Mouse (Mus musculus) regulatory T cell (primary cell): ENCODE measurements around the gene Snx17.

ENCODE experiments used
- in situ Hi-C: fragments of 300-600 bp; cut with MboI, MseI; formaldehyde crosslinking; loops from one replicate; pipeline ENCODE4 v1.15.1; 2025; ENCODE audit warnings: high pct_unique_total_duplicates

The Snx17 gene

DNA sequence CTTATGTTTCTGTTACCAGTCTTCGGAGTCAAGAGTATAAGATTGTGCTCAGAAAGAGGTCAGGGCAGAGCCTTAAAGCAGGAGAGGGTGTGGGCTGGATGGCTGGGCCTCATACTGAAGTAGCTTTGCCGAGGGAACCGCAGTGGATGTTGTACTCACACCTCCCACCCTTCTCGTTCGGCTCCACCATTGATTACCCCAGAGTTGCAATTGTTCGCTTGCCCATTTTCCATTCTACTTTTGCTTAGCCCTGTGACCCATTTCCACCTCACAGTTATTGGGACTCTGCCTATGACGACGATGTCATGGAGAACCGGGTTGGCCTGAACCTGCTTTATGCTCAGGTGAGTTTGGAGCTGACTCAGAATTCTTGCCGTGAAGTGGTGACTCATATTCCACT lies 3.2 kb downstream of the Snx17 start:
- in situ Hi-C loops = no loop called here

DNA sequence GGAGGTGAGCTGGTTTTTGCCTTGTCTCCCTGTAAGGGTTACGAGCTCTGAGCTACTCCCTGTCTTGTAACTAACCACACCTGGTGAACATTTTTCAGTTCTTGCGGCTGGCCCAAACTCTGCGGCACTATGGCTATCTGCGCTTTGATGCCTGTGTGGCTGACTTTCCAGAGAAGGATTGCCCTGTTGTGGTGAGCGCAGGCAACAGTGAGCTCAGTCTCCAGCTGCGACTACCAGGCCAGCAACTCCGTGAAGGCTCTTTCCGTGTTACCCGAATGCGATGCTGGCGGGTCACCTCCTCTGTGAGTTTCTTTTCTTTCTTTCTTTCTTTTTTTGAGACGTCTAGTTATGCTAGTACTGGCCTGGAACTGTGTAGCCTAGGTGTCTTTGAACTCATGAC lies 4.0 kb downstream of the Snx17 start:
- in situ Hi-C loops = no loop called here

DNA sequence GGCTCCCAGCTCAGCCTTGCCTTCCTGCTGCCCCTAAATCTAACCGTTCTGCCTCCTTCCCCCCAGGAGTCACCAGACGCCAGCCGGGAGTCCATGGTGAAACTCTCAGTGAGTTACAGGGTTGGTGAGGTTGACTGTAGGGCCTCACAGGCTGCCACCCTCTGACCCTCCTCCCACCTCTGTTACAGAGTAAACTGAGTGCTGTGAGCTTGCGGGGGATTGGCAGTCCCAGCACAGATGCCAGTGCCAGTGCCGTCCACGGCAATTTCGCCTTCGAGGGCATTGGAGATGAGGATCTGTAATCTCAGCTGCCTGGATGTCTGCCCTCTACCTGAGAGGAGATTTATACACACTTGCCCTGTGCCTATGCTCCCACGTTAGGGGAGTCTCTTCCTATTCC lies 5.1 kb downstream of the Snx17 start:
- in situ Hi-C loops = no loop called here

DNA sequence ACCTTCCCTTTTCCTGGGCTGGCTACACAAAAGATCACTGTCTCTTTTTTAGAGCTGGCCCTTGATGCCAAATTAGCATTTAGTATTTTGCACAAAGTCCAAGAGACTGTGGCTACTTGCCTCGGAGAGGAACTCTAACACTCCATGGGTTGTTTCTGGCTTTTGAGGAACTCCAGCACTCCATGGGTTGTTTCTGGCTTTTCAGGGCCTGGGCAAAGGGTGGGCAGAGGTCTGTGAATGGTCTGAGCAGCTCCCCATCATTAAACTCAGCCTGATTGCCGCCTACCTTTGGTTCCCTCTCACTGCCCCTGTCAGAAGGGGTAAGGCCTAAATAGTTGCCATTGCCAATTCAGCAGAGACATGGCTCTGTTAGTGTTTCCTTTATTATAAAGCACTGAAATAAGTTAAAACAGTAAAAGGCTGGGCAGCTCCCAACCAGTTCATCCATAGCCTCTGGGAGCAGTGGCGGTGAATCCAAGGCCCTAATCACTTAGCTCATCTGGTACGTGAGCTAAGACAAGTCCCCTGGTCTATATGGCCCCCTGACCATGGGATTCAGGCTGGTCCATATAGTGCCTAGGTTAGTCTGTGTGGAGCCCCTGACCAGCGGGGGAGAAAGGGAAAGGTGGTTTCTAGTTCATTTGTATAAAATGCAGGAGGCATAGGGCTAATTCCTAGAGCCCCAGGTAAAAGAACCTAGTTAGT lies 5.7 kb downstream of the Snx17 start:
- in situ Hi-C loops = no loop called here

DNA sequence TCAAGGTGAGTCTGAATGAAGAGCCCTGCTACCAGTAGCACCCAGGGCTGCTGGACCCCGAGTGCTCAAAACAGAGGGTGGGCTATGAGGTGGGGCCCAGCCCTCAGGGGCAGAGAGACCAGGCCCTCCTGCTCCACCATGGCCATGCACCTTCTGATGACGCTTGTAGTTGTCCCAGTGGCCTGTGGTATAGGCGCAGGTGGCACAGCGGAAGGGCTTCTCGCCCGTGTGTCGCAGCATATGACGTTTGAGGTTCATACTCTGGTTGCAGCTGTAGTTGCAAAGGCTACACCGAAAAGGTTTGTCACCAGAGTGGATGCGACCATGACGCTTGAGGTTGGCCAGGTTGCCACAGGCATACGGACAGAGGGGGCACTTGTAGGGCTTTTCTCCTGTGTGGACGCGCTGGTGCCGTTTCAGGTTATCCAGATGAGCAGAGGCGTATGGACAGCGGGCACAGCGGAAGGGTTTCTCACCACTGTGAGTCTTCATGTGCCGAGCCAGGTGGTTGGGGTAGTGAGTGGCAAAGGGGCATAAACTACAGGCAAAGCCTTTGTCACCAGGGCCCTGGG lies 6.4 kb downstream of the Snx17 start:
- in situ Hi-C loops = no loop called here

DNA sequence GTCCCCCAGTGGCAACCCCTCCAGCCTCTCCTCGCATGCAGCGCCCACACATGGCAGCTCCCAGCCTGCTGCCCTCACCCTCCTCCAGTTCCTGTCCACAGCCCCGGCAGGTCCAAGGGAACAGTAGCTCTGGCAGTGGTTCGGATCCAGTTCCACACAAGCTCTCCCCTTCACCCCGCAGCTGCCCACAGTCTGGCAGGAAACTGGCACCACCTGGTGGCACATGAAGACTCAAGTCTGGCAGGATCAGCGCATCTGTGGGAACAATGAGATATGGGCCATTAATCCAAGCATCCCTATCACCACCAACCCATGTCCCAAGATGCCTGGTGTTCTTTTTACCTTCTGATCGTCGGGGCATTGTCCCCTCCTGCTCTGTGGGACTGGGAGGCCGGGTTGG lies 6.9 kb downstream of the Snx17 start:
- in situ Hi-C loops = loop anchor here (5.0 to 25.0 kb wide), 2 partner anchors 92 to 1262 kb away; partner anchors contain the start of genes Ift172 and Ppp1cb

DNA sequence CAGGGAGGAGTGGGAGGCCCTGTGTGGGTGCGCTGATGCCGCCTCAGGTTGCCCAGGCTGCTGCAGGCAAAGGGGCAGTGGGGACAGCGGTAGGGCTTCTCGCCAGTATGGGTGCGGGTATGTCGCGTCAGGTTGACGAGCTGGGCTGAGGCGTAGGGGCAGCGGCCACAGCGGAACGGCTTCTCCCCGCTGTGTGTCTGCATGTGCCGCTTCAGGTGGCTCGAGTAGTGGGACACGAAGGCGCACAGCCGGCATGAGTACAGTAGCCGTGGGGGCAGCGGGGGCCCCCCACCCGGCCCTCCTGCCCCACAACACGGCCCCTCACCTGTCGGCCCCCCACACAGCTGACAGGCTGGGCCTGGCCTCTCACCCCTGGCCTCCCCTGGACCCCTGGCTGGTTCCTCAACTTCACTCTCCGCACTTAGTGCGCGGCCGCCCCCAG lies 7.3 kb downstream of the Snx17 start:
- in situ Hi-C loops = loop anchor here (5.0 to 25.0 kb wide), 2 partner anchors 92 to 1262 kb away; partner anchors contain the start of genes Ift172 and Ppp1cb

DNA sequence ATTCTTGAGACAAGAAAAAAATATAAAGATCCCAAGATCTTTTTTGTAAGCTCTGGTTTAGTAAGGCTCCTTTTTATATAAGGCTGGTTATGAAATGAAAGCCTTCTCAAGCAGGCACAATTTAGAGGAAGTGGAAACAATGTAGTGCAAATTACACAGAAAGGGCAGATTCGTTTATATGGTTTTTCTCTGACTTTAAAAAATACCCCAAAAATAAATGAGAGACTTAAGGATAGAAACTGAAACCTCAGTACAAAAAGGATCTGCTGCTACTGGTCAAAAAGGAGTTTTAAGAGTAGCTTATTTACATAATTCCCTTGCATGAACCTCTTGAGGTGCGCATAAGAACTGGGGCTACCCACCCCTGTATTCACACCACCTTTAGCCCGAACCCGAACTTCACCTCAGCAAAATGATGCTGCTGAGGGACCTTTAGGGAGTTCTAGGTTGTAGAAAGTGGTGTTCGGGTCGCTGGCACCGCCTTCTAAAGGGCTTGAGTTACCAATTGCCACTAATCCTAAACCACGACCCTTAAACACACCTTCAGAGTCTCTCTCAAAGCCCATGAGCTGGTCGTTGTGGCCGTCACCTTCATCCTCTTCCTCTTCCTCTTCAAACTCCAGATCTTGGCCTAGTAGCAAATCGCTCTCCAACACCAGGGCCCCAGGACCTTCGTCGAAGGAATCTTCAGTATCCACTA lies 8.2 kb downstream of the Snx17 start:
- in situ Hi-C loops = loop anchor here (5.0 to 25.0 kb wide), 2 partner anchors 91 to 1261 kb away; partner anchors contain the start of genes Ift172 and Ppp1cb

DNA sequence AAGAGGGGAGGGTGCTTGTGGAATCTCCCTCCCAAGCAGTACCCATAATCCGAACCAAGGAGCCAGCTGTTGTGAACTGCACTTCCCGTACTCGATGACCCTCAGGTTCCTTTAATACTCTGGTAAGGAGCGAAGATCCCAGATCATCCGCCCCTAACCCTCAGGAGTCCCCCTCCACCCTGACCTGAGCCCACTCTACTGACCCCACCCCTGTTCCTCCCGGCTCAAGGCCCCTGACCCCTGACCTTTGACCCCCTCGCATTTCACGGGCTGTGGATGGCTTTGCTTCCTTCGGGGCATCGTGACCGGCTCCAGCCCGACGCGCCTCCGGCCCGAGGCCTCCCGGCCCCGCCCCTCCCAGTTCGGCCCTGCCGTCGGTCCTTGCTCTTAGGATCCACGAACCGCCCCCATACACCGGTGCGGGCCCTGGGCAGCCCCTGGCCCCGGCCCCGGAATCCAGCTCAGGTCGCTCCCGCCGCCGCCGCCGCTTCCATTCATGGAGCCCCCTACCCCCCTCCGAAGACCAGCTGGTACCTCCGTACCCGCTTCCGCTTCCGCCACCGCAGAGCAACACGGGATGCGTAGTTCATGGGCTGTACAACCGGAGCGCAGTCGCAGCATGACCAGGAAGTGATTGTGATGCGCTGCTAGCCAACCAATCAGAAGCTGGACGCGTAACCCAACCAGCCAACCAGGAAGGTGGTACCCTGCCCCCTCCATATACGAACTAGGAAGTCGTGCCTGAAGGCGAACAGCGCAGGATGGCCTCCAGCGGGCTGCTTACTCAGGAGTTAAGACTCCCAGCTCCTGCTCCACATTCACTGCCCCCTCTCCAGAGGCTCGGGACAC lies 8.9 kb downstream of the Snx17 start, which contains the start of gene Zfp513:
Zfp513 (minus strand) TSS at position 562 of the 849 bp plus-strand sequence.
- in situ Hi-C loops = loop anchor here (5.0 to 25.0 kb wide), 2 partner anchors 90 to 1260 kb away; partner anchors contain the start of genes Ift172 and Ppp1cb

DNA sequence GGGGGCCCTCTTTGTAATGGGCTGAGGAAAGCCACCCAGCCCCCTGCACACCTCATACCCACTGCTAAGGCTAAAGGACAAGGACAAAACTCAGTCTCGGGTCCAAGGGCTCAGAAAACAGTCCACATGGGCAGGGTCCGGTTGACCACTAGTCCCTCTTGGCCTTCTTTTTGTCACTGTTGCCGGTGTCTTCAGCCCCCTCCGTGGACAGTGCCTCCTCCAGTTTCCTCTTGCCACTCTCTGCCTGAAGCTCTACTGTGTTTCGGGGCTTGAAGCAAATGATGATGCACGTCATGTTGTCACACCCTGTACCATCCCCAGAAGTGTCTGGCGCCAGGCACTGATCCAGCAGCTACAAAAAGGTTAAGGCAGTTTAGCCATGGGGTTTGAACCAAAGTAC lies 9.9 kb downstream of the Snx17 start:
- in situ Hi-C loops = loop anchor here (5.0 to 25.0 kb wide), 2 partner anchors 89 to 1259 kb away; partner anchors contain the start of genes Ift172 and Ppp1cb

DNA sequence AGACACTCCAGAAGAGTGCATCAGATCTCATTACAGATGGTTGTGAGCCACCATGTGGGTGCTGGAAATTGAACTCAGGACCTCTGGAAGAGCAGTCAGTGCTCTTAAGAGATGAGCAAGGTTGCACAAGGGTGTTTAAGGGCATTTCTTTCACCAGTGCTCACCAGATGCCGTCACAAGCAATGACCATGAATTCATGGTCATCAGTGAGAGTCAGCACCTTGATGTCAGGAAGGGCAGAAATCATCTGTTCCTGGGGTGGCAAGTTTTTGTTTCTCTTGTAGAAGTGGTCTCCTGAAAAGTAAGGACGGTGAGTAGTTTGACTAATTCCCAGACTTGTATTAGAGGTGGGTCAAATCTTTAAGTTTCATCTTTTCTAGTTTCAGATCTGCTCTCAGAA lies 10.8 kb downstream of the Snx17 start:
- in situ Hi-C loops = loop anchor here (5.0 to 25.0 kb wide), 2 partner anchors 88 to 1258 kb away; partner anchors contain the start of genes Ift172 and Ppp1cb

DNA sequence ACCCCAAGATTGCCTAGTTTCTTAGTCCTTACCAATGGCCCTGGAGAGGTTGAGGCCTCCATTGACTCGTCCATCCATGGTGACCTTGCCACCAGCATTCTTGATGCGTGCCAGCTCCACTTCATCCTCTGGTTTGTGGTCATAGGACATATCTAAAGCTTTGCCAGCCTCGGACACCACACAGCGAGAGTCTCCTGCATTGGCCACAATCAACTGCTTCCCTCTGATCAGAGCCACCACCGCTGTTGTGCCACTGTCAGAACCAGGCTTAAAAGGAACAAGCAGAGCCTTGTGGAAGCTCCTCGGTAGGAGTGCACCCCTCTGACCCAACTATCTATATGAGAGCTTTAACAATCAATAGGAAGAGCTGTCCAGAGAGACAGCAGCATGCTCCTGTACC lies 11.4 kb downstream of the Snx17 start:
- in situ Hi-C loops = loop anchor here (5.0 to 25.0 kb wide), 2 partner anchors 88 to 1258 kb away; partner anchors contain the start of genes Ift172 and Ppp1cb

DNA sequence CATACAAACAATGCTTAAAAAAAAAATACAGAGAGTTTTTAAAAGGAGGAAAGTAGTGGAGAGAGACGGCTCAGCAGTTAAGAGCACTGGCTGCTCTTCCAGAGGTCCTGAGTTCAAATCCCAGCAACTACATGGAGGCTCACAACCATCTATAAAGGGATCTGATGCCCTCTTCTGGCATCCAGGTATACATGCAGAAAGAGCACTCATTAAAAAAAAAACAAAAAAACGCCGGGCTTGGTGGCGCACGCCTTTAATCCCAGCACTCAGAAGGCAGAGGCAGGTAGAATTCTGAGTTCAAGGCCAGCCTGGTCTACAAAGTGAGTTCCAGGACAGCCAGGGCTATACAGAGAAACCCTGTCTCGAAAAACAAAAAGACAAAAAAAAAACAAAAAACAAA lies 23.5 kb downstream of the Snx17 start:
- in situ Hi-C loops = loop anchor here (25.0 kb wide), 1 partner anchor 1246 kb away; the partner anchor contains the start of gene Ppp1cb

DNA sequence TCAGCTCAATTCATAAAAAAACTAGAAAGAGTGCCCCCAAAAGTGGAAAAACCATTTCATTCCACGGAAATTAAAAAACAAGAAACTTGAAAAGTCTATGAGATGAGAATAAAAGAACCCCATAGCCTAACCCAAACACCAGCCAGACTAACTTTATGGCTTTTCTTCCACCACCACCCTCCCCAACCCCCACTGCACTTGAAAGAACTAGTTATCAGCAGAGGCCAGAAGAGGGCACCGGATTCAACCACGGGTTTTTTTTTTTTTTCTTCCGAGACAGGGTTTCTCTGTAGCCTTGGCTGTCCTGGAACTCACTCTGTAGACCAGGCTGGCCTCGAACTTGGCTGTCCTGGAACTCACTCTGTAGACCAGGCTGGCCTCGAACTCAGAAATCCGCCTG lies 25.3 kb downstream of the Snx17 start:
- in situ Hi-C loops = loop anchor here (25.0 kb wide), 1 partner anchor 1244 kb away; the partner anchor contains the start of gene Ppp1cb

DNA sequence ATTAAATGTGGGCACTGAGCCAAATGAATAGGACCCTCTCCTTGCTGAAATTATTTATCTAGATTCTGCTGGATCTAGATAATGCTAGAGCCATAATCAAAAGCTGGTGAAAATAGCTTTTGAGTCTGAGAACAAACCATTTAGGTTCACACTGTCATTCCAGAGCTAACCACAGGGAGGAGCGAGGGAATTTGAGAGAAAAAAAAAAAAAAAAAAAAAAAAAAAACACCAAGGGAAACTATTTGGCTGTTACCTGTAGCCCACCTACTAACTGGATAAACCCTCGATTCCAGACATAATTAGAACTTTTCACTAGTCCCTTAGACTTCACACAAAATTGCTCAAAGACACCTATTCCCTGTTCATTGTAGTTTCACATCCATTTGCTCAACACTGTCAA lies 26.0 kb downstream of the Snx17 start:
- in situ Hi-C loops = loop anchor here (25.0 kb wide), 1 partner anchor 1243 kb away; the partner anchor contains the start of gene Ppp1cb

DNA sequence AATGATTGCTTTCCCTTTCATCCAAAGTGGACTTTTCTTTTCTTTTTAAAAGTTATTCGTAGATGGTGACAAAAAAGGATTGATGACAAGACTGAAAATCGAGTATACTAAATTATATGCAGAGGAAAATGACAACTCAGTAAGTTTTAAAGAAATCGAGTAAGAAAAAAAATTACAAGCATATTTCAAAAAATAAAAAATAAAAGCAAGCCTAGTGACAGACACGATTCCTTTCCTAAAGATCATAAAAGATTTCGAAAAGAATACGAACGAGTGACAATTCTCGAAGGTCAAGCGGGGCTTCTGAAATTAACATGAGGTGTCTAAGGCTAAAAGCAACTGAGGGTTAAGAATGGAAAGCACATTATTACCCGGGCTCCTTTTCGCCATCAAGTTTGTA lies 26.4 kb downstream of the Snx17 start:
- in situ Hi-C loops = loop anchor here (25.0 kb wide), 1 partner anchor 1243 kb away; the partner anchor contains the start of gene Ppp1cb

DNA sequence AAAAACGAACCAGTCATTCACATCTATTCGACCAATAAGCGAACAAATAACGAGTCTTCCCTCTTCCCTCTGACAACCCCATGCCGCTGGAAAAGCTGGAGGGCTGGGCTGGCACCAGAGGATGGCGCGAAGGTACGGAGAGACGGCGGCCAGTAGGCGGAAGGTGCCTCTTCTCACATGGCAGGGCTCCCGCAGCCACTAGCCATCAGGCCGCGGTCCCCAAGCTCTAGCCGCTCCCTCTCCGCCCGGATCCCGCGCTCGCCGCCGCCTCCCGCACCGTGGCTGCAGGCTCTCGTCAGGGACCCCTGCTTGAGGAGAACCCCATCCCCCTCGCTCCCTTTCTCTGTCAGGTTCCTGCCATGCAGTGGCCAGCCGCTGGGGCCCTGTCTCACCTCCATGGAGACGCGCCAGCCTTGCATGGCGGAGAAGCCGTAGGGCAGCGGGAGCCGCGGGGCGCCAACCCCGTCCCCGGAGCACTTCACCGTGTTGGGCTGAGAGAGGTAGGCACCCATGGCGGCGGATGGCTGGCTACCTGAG lies 27.0 kb downstream of the Snx17 start:
- in situ Hi-C loops = loop anchor here (25.0 kb wide), 1 partner anchor 1242 kb away; the partner anchor contains the start of gene Ppp1cb

DNA sequence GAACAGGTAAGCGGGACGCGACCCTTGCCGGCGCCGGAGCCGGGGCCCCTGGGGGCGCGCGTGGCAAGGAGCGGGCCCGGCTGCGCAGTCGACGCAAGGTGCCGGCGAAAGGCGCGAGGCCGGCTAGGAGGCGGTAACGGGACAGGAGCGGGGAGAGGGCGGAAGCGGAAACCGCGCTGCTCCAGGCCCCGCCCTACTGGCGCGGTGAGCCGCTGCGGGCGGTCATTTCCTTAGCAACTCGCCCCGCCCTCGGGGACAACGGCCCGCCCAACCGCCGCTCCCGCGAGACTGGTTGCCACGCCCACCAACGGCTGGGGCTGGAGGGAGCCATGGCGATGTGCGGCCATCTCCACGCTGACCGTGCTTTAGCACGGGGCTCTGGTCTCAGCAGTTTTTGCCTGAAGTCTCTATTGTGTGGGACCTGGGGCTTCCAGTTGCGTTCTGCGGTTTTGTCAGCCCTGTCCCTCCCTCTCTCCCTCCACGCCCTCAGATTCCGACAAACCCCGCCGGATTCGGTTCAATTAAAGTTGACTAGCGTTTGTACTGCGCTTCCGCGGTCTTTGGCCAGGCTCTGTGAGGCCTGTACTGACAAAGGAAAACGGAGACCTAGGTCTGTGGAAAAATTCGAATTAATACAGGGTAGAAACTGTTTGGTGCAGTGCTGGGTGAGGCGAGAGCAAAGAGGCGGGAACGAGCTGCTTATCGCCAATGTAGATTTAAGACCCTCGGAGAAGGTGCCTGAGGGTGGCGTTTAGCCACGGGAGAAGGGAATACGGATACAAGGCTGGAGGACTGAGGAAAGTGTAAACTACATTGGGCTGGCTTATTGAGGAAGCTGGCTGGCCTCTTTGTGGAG lies 27.6 kb downstream of the Snx17 start, which contains the start of gene Ppm1g:
Ppm1g (minus strand) TSS at position 240 of the 856 bp plus-strand sequence.
- in situ Hi-C loops = loop anchor here (25.0 kb wide), 1 partner anchor 1242 kb away; the partner anchor contains the start of gene Ppp1cb

DNA sequence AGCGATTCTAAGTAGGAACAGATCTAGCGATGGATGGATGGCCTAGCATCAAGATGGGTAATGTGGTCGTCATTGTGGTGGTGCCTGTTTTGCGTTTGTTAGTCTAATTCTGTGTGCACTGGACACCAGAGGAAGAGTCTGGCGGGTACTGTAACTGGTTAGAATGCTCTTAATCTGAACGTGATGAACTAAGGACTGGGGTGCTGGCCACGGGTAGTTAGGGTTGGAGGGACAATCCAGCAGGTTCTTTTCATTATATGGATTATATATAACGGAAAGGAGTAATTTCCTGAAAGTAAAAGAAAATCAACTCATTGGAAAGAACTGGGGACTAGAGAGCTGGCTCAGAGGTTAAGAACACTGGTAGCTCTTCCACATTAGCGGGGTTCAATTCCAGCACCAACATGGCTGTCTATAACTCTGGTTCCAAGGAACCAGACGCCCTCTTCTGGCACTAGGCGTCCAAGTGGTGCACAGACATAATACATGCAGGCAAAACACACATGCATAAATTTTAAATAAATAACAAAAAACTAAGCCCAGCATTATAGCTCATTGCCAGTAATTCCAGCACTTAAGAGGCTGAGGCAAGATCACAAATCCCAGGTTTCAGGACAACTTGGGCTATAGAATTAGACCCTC lies 28.4 kb downstream of the Snx17 start:
- in situ Hi-C loops = loop anchor here (25.0 kb wide), 1 partner anchor 1241 kb away; the partner anchor contains the start of gene Ppp1cb
